Mouse (Mus musculus) neutrophil, adult 5-6 weeks (primary cell): ENCODE measurements around the gene Gm3015. TPM values are rescaled to one million over a fixed set of nuclear protein-coding genes. Genes with fewer than 3 reads are reported as not detected.
"Not testable (repeated sequence)": the region's sequence is repeated elsewhere in the genome, so short reads cannot be mapped to it uniquely, and the experiment has no call there.

Source experiments
- ATAC-seq: fragments of 151-379, 151-347 bp; 2 replicates; pipeline ENCODE4 v1.8.0; 2017; ENCODE audit warnings: mild to moderate bottlenecking, moderate TSS enrichment; ENCODE audit not compliant: insufficient number of reproducible peaks, poor library complexity, low FRiP score, severe bottlenecking; ENCODE audit errors: extremely low read depth
- total RNA-seq: library from RNA; stranded (forward); fragments of 200-1000 nt; gene quantifications from 2 replicates; pipeline ENCODE4 v1.2.3, GENCODE M21; 2017

The Gm3015 gene
- total RNA-seq, result not detected in 2 replicates

DNA sequence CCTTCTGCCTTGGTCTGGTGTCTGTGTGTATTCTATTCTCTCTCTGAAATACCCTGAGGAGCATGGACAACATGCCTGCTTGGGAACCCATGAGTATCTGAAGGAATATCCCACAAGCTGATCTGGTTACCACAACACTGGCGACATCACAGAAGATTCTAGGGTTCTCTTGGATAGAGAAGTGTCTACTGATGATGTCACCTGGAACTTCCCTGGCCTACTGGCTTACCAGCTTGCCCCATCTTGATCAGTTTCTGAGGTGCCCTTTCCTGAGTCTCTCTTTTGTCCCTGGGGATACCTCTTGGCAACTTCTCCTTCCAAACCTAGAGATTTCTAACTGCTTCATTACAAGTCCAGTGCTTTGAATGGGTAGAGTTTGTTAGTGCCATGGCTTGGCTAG lies at the start of gene Gm3015:
Gene Gm3015, minus strand, starts transcription at position 101 of the 400 bp plus-strand sequence.
- ATAC-seq, result not testable (repeated sequence)

DNA sequence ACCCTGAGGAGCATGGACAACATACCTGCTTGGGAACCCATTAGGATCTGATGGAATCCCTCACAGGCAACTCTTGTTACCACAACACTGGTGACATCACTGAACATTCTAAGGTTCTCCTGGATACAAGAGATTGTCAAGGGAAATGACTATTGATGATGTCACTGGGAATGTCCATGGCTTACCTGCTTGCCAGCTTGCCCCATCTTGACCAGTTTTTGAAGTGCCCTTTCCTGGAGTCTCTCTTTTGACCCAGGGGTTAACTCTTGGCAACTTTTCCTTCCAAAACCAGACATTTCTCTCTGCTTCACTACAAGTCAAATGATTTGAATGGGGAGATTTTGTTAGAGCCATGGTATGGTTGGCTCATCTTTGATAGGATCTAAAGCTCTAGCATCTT lies 29.3 kb upstream of the Gm3015 start, which contains the start of gene Gm10377:
Gene Gm10377, minus strand, starts transcription at position 101 of the 400 bp plus-strand sequence.
- ATAC-seq, result not testable (repeated sequence)

Other genes starting within 250 kb of the Gm3015 start
- not detected in 2 replicates for gene Gm8024, start 244.5 kb downstream of the Gm3015 start, total RNA-seq
- gene Gm17124, start 168.9 kb downstream of the Gm3015 start, total RNA-seq, result not detected in 2 replicates
- not detected in 2 replicates for gene Gm3633, start 126.9 kb downstream of the Gm3015 start, total RNA-seq
- not detected in 2 replicates for gene Gm10378, start 112.9 kb downstream of the Gm3015 start, total RNA-seq
- not detected in 2 replicates for gene Gm10377, start 29.2 kb upstream of the Gm3015 start, total RNA-seq
- not detected in 2 replicates for gene Gm21977, start 84.7 kb upstream of the Gm3015 start, total RNA-seq
- gene Gm8082, start 224.8 kb upstream of the Gm3015 start, total RNA-seq, result not detected in 2 replicates
- not detected in 2 replicates for gene Gm10376, start 246.8 kb upstream of the Gm3015 start, total RNA-seq